Mouse (Mus musculus) limb, embryonic 13.5 days (tissue): ENCODE measurements around the gene Flt1. TPM values are rescaled to one million over a fixed set of nuclear protein-coding genes. Genes with fewer than 3 reads are reported as not detected.
"Not testable (repeated sequence)": the region's sequence is repeated elsewhere in the genome, so short reads cannot be mapped to it uniquely, and the experiment has no call there.

Source experiments
- ATAC-seq: fragments of 200-750 bp; cut with Nextera tagmentation; 2 replicates; pipeline ENCODE4 v1.8.0; 2017; ENCODE audit warnings: low read depth, moderate number of reproducible peaks, moderate TSS enrichment; ENCODE audit not compliant: low FRiP score
- H3K27ac ChIP-seq: fragments of 300-500 bp; sonication (generic); 2 replicates; pipeline ENCODE4 v1.5.1; 2015; ENCODE audit warnings: inconsistent platforms, mild to moderate bottlenecking, moderate library complexity
- H3K27me3 ChIP-seq: fragments of 300-500 bp; sonication (generic); 2 replicates; pipeline ENCODE4 v1.6.1; 2015; ENCODE audit warnings: mild to moderate bottlenecking, inconsistent platforms
- H3K36me3 ChIP-seq: fragments of 300-500 bp; sonication (generic); 2 replicates; pipeline ENCODE4 v1.6.1; 2015; ENCODE audit warnings: inconsistent platforms, mild to moderate bottlenecking, moderate library complexity
- H3K4me1 ChIP-seq: fragments of 300-500 bp; sonication (generic); 2 replicates; pipeline ENCODE4 v1.6.1; 2015; ENCODE audit warnings: inconsistent platforms
- H3K4me2 ChIP-seq: fragments of 300-500 bp; sonication (generic); replicated peaks from 2 replicates; pipeline ENCODE4 v1.6.1; 2015; ENCODE audit warnings: inconsistent platforms, mild to moderate bottlenecking, moderate library complexity
- H3K4me3 ChIP-seq: fragments of 300-500 bp; sonication (generic); 2 replicates; pipeline ENCODE4 v1.5.1; 2015; ENCODE audit warnings: moderate library complexity, mild to moderate bottlenecking, inconsistent platforms
- H3K9ac ChIP-seq: fragments of 300-500 bp; sonication (generic); 2 replicates; pipeline ENCODE4 v1.6.1; 2015; ENCODE audit warnings: mild to moderate bottlenecking, inconsistent platforms
- H3K9me3 ChIP-seq: fragments of 300-500 bp; sonication (generic); 2 replicates; pipeline ENCODE4 v1.6.1; 2016; ENCODE audit warnings: inconsistent platforms
- WGBS: fragments of 180-500 bp; shearing (Covaris S2); methylation state at CpG from one replicate; pipeline ENCODE4 v1.1.7; 2015; 5-methylcytosine and 5-hydroxymethylcytosine counted together
- polyA plus RNA-seq: library from polyadenylated mRNA; unstranded; fragments of >200 nt; fragmentation: Nextera tagmentation; extraction: Ambion mirVana; gene quantifications from 2 replicates; pipeline ENCODE4 v1.2.1, GENCODE M21; 2015

Flt1 gene
- polyA plus RNA-seq, 1 experiment from 2014 or later = 9.5 TPM

GRCm38 (mm10) chr5:147620178-147620577, 105.6 kb downstream of the Flt1 start:
- 0 out of 2 replicates have a peak, but pooled peaks have one; percentile 59 for ATAC-seq
- peak overlapping the region; percentile 9; the same call in 1 of the 2 replicates for H3K4me2 ChIP-seq
- H3K4me1 ChIP-seq = peaks cover 7% of the 10 kb centered on the region
- no peak overlapping the region for H3K9ac ChIP-seq
- no peaks in the 10 kb centered on the region for H3K36me3 ChIP-seq
- H3K27me3 ChIP-seq = no peaks in the 10 kb centered on the region
- WGBS = 14% methylated on average over 2 of the region's 2 CpGs
- no peak overlapping the region; the same call in 1 of the 2 replicates for H3K27ac ChIP-seq
- H3K9me3 ChIP-seq = no peaks in the 10 kb centered on the region; the same call in 1 of the 2 replicates
- H3K4me3 ChIP-seq = no peak overlapping the region

- no peak for ATAC-seq
- Histone ChIP-seq H3K9ac (no peak overlapping the region), H3K9me3 (no peaks in the 10 kb centered on the region), H3K27me3 (no peaks in the 10 kb centered on the region), H3K4me1 (peaks cover 7% of the 10 kb centered on the region), H3K4me3 (no peak overlapping the region), H3K4me2 (no peak overlapping the region), H3K27ac (no peak overlapping the region), H3K36me3 (no peaks in the 10 kb centered on the region)
- 83% methylated on average over 10 of the region's 10 CpGs for WGBS
Observed at GRCm38 (mm10) chr5:147618243-147618642, 107.6 kb downstream of the Flt1 start.

DNA sequence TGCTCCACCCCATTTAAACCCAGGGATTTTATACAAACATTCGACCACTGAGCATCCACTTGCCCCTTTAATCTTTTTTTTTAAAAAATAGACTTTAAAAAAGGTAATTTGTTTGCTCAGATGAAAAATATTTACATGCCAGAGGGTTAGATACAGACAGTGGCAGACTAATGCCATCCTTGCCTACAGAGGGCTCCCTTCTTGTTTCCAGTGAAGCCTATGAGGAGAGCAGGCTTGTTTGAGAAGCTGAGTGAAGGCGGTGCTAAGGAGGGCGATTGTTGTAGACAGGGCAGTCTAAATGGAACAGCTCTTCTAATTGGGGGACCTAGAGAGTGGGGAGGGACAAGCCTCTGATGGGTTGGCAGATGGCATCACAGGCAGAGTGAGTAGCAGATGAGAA, 109.4 kb downstream of the Flt1 start:
- 69% methylated on average over 3 of the region's 3 CpGs for WGBS
- no peak for ATAC-seq
- H3K9ac ChIP-seq = no peak overlapping the region

DNA sequence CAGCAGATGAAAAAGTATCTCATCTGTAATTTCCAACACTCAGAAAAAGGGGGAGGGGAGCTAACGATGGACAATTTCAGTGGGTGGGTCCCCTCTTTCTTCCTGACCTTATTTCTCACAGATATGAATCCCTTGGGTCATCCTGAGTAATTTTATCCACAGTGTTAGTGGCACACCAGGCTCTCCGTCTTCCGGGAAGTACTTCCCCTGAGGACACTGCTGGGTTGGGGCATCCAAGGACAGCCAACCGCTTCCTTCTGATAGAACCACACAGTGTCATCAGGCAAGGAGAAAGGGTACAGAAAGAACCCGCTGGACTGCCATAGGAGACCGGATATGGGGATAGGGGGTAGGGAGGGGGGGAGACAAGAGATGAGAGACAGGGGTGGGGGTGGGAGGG, 111.2 kb downstream of the Flt1 start:
- no peak overlapping the region for H3K4me3 ChIP-seq
- H3K36me3 ChIP-seq = no peaks in the 10 kb centered on the region
- 87% methylated on average over 6 of the region's 6 CpGs for WGBS
- no peaks in the 10 kb centered on the region for H3K4me1 ChIP-seq
- ATAC-seq = no peak
- H3K27ac ChIP-seq = no peak overlapping the region
- H3K9me3 ChIP-seq = no peaks in the 10 kb centered on the region
- no peaks in the 10 kb centered on the region for H3K27me3 ChIP-seq
- H3K9ac ChIP-seq = no peak overlapping the region
- no peak overlapping the region for H3K4me2 ChIP-seq

More for the DNA sequence above, 109.4 kb downstream of the Flt1 start:
- no peaks in the 10 kb centered on the region for H3K36me3 ChIP-seq
- no peaks in the 10 kb centered on the region for H3K9me3 ChIP-seq
- no peak overlapping the region for H3K4me2 ChIP-seq
- H3K27ac ChIP-seq = no peak overlapping the region
- peaks cover 7% of the 10 kb centered on the region for H3K4me1 ChIP-seq
- no peak overlapping the region for H3K4me3 ChIP-seq
- no peaks in the 10 kb centered on the region for H3K27me3 ChIP-seq

DNA sequence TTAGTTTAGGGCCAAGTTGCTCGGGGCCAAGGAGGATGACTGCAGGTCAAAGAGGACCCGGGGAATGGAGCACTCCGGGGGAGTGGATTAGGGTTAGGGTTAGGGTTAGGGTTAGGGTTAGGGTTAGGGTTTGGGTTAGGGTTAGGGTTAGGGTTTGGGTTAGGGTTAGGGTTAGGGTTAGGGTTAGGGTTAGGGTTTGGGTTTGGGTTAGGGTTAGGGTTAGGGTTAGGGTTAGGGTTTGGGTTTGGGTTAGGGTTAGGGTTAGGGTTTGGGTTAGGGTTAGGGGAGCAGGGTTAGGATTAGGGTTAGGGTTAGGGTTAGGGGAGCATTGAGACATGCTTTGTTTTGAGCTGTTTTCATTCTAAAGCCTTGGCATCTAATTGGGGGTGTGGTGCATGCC, 114.5 kb downstream of the Flt1 start:
- H3K9me3 ChIP-seq, H3K27me3 ChIP-seq, H3K9ac ChIP-seq, H3K4me3 ChIP-seq, H3K4me2 ChIP-seq, H3K27ac ChIP-seq, H3K36me3 ChIP-seq, H3K4me1 ChIP-seq, ATAC-seq: not testable (repeated sequence)
- WGBS = 86% methylated on average over 3 of the region's 3 CpGs

DNA sequence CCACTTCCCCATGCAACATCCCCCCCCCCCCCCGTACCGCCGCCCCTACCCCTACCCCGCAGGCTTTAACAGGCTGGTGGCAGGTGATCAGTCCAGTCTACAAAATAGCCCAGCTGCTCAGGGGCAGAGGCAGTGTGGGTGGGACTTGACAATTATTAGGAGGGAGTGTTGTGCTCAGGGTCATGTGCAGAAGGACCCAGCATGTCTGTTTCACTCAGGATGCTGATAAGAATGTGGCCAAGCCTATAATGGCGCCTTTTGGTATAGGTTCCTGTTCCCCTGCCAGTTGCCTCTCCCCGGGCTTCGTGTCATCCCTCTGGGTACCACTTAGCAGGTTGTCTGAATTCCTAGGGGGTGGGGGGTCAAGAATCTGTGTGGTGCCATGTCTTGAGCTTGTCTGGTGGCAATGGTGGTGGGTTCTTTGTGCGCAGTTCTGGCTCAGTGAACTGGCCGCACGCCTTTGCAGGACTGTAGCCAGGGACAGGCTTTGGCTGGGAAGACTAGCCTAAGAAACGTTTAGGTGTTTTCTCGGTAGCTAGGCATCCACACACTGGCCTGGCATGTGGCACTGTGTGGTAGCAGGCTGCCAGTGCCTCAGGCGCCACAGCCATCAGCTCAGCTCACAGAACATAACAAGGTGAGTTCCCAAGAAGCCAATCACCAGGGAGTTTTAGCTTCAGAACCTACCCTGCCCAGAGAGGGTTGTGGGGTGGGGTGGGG, 118.4 kb downstream of the Flt1 start:
- Histone ChIP-seq H3K4me3 (no peak overlapping the region), H3K36me3 (no peaks in the 10 kb centered on the region), H3K27me3 (no peaks in the 10 kb centered on the region), H3K4me1 (peaks cover 6% of the 10 kb centered on the region; the same call in 1 of the 2 replicates), H3K27ac (no peak overlapping the region), H3K9me3 (no peaks in the 10 kb centered on the region), H3K9ac (no peak overlapping the region), H3K4me2 (no peak overlapping the region)
- 83% methylated on average over 13 of the region's 13 CpGs for WGBS
- ATAC-seq = no peak

- H3K9me3 ChIP-seq = no peaks in the 10 kb centered on the region
- 72% methylated on average over 13 of the region's 13 CpGs for WGBS
- H3K9ac ChIP-seq = no peak overlapping the region
- ATAC-seq = no peak
- no peaks in the 10 kb centered on the region for H3K36me3 ChIP-seq
- no peak overlapping the region for H3K4me2 ChIP-seq
- H3K27ac ChIP-seq = no peak overlapping the region
- H3K4me3 ChIP-seq = no peak overlapping the region
- peaks cover 5% of the 10 kb centered on the region; the same call in 1 of the 2 replicates for H3K27me3 ChIP-seq
- peaks cover 6% of the 10 kb centered on the region; the same call in 1 of the 2 replicates for H3K4me1 ChIP-seq
Observed at GRCm38 (mm10) chr5:147606751-147607150, 119.1 kb downstream of the Flt1 start.

DNA sequence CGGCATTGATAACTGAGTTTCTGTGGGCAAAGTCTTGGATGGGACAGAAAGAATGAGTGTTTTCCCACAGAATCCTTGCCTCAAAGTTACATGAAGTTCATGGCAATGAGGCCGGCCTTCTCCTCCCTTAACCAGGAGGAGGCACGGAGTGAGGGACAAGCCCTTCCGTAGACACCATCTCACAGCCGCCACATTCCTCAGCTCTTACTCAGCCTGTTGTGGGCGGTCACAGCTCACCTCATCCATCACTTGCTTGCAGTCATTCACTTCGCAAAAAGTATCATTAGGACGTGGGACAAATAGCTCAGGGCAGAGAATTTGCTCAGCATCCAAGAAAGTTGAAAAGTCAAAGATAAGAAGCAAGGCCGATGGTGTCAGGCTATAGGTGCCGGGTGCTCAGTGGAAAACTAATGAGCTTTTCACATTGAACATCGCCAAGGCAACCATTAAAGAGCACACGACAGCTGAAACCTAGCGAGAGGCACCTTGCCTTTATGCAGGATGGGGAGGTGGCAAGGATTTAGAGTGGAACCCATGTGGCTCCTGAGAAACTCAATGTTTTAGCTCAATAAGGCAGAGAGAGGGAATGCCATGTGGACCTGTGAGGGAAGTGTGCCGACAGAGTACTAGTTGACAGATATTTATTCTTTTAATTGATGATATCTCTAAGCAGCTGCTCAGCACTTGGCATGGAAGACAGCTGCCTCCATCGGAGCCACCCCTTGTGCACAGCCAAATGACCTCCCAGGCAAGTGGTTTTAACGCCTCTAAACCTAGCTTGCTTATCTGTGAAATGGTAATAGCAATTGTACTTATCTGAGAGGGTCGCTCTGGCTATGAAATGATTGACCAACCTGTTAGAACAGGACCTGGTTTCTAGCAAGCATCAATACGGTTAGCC, 124.1 kb downstream of the Flt1 start:
- H3K4me2 ChIP-seq = no peak overlapping the region
- no peak overlapping the region for H3K27ac ChIP-seq
- ATAC-seq = no peak; the same call in 1 of the 2 replicates
- no peaks in the 10 kb centered on the region; the same call in 1 of the 2 replicates for H3K4me1 ChIP-seq
- H3K36me3 ChIP-seq = no peaks in the 10 kb centered on the region
- H3K4me3 ChIP-seq = no peak overlapping the region
- H3K27me3 ChIP-seq = peaks cover 8% of the 10 kb centered on the region; the same call in 1 of the 2 replicates
- no peak overlapping the region for H3K9ac ChIP-seq
- H3K9me3 ChIP-seq = no peaks in the 10 kb centered on the region
- WGBS = 56% methylated on average over 18 of the region's 18 CpGs

DNA sequence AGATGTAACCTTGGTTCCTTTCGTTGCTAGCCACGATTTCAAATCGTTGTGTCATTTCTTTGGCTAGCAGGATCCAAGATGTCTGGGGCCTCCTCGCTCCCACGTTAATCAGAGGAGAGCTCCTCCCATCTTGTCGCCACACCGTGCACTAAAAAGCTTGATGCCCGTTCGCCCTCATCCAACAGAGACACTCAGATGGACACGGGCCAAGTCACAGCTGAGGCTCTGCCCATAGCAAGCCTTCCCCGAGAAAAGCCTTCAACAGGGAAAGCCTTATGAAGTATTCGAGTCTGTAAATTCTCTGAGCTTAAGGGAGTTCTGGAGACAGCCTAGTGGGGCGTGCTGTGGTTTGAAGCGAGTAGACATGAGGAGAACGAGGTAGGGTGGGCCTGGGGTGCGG, 128.0 kb downstream of the Flt1 start:
- Histone ChIP-seq H3K9me3 (no peaks in the 10 kb centered on the region), H3K9ac (no peak overlapping the region), H3K4me1 (no peaks in the 10 kb centered on the region; the same call in 1 of the 2 replicates), H3K4me3 (no peak overlapping the region), H3K36me3 (no peaks in the 10 kb centered on the region), H3K4me2 (no peak overlapping the region), H3K27me3 (peaks cover 8% of the 10 kb centered on the region; the same call in 1 of the 2 replicates), H3K27ac (no peak overlapping the region)
- ATAC-seq = no peak
- WGBS = 80% methylated on average over 16 of the region's 16 CpGs

- Histone ChIP-seq H3K4me2 (no peak overlapping the region), H3K27ac (no peak overlapping the region; the same call in 1 of the 2 replicates), H3K4me1 (no peaks in the 10 kb centered on the region), H3K4me3 (no peak overlapping the region), H3K36me3 (no peaks in the 10 kb centered on the region), H3K9ac (no peak overlapping the region), H3K9me3 (no peaks in the 10 kb centered on the region), H3K27me3 (no peaks in the 10 kb centered on the region)
- no peak for ATAC-seq
- WGBS = 58% methylated on average over 12 of the region's 12 CpGs
Observed at GRCm38 (mm10) chr5:147589814-147590213, 136.0 kb downstream of the Flt1 start.

- Histone ChIP-seq H3K9ac (no peak overlapping the region), H3K4me2 (no peak overlapping the region), H3K4me3 (no peak overlapping the region), H3K27ac (no peak overlapping the region), H3K27me3 (no peaks in the 10 kb centered on the region), H3K4me1 (no peaks in the 10 kb centered on the region), H3K36me3 (no peaks in the 10 kb centered on the region), H3K9me3 (no peaks in the 10 kb centered on the region)
- ATAC-seq = no peak; the same call in 1 of the 2 replicates
- 80% methylated on average over 1 of the region's 1 CpGs for WGBS
Observed at GRCm38 (mm10) chr5:147585070-147585469, 140.7 kb downstream of the Flt1 start.

GRCm38 (mm10) chr5:147584648-147585047, 141.2 kb downstream of the Flt1 start:
- WGBS = 78% methylated on average over 9 of the region's 9 CpGs
- no peaks in the 10 kb centered on the region for H3K9me3 ChIP-seq
- H3K27ac ChIP-seq = no peak overlapping the region
- no peaks in the 10 kb centered on the region for H3K27me3 ChIP-seq
- H3K4me3 ChIP-seq = no peak overlapping the region
- no peak for ATAC-seq
- no peak overlapping the region for H3K4me2 ChIP-seq
- no peaks in the 10 kb centered on the region for H3K4me1 ChIP-seq
- no peak overlapping the region for H3K9ac ChIP-seq
- H3K36me3 ChIP-seq = no peaks in the 10 kb centered on the region
